Mouse (Mus musculus) olfactory bulb, adult 2 months (tissue): ENCODE measurements around the gene Atp5l.

Experiments
- CTCF ChIP-seq: fragments of 200-500 bp; IDR thresholded peaks from 2 replicates; pipeline ENCODE4 v1.5.1; 2012; ENCODE audit warnings: low read depth, mild to moderate bottlenecking, low read length, moderate library complexity; ENCODE audit not compliant: insufficient read depth
- POLR2A ChIP-seq: fragments of 200-500 bp; IDR thresholded peaks from 2 replicates; pipeline ENCODE4 v1.6.1; 2012; ENCODE audit warnings: mild to moderate bottlenecking, low read depth, low read length, moderate library complexity; ENCODE audit not compliant: insufficient read depth

- TF ChIP-seq CTCF: no peak
- no peak for TF ChIP-seq POLR2A
Measured at GRCm38 (mm10) chr9:44921123-44921468, 554 bp upstream of the Atp5l start.
